Mouse (Mus musculus): ENCODE results near the gene Tsr1. TPM values are rescaled to one million over a fixed set of nuclear protein-coding genes. Genes with fewer than 3 reads are reported as not detected.

Tsr1 gene
- total RNA-seq, 1 experiment from 2014 or later: 38.4 TPM

DNA sequence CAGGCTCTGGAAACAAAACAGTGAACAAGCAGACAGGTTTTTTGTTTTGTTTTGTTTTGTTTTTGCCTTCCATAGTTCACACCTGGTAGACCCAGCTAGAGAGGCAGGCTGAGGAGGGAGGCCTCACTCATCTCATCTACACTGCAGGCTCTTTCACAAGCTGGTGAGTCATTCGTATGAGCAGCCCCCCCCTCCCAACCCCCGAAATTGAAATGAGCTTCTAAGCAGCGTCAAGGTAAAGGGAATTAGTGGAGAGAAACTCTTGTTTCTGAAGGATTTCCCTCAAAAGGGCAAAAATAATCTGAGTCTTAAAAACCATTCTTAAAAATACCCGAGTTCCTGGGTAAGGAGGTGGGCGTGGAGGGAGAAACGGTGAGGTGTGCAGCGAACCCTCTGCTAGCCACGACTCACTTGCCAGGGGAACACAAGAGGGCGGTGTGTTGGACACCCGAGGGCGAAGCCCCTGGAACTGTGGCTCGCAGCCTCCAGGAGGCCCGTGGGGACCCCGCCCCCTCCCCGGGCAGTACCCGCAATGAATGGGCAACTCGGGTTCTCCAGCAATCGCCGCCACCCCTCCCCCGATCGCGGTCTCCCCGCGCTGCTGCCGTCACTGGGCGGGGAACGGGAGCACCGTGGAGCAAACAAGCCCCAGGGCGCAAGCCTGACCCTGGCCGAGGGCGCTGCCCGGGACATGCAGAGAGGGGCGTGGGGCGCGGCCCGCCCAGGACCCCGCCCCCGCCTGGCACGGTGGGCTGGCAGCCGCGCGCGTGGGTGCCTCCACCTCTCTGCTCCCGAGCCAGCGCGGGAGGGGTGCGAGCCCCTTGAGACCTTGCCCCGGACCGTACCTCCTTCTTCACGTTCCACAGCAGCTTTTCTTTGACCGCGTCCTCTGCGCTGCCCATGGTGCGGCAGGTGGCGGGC, 1.6 kb upstream of the Tsr1 start:
- ATAC-seq (ENCODE audit: extremely low read depth, insufficient number of reproducible peaks, low FRiP score, poor library complexity, severe bottlenecking): no peak

DNA sequence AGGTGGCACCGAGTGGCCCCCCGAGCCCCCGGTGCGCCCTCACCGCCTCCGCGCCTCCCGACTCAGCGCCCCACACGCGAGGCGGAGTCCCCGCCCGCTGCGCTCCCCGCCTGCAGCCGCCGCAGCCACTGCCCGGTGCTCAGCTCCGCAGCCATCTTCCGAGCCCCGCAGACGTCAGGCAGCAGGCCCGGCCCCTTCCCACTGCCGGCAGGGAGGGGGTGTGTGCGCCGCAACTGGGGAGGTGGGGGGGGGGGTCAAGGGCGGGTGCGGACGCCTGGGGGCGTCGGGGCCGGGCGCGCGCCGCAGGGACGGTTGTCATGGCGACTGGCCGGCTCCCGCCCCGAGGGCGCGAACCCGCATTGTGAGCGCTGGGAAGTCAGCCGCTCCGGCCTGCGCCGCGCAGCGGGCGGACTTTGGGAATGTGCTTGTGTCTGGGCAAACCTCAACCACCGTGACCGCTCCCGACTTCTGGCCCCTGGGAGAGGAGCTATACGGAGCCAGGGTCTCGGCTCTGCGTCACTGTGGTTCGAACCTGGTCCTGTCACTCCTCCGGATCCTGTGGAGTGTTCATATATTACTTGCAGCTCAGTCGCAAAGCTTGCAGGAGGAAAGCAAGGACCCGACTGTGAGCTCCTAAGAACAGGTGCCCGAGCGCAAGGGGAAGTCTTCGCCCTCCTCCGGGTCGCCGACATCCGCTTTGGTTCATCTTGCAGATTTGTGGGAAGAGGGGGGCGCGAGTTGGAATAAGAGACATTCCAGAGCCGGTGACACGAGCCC, 782 bp upstream of the Tsr1 start, which contains the start of gene Sgsm2:
Gene Sgsm2, minus strand, starts transcription at position 160 of the 777 bp plus-strand sequence.
- ATAC-seq (ENCODE audit: extremely low read depth, insufficient number of reproducible peaks, low FRiP score, poor library complexity, severe bottlenecking): no peak

DNA sequence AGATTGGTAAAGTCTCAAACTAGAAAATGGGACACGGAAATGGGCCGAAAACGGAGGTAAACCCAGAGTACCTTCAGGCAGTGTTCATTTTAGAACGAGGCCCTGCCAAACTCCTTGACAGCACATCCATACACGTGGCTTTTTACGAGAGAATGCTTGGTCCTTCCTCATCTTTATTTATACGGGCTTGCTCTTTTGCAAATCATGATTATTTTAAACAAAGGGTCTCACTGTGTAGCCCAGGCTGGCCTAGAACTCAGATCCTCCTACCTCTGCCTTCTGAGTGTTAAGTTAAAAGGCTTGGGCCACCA, 601 bp downstream of the Tsr1 start:
- no peak for ATAC-seq (ENCODE audit: extremely low read depth, insufficient number of reproducible peaks, low FRiP score, poor library complexity, severe bottlenecking)

GRCm38 (mm10) chr11:74901555-74901954, 3.7 kb downstream of the Tsr1 start:
- no peak for ATAC-seq (ENCODE audit: extremely low read depth, insufficient number of reproducible peaks, low FRiP score, poor library complexity, severe bottlenecking)

DNA sequence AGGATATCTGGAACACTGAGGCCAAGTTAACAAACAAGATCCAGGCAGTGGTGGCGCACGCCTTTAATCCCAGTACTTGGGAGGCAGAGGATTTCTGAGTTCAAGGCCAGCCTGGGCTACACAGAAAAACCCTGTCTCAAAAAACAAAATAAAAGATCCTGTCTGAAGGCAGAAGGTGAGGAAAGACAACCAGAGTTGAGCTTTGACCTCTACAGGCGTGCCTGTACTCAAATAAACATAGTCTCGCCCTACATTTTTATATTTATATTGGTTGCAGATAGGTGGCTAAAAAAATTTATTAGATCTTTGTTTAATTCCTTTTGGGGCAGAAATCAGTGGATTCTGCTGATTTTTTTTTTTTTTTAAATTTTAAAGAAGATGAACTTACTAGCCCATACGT, 4.5 kb downstream of the Tsr1 start:
- no peak for ATAC-seq (ENCODE audit: extremely low read depth, insufficient number of reproducible peaks, low FRiP score, poor library complexity, severe bottlenecking)

GRCm38 (mm10) chr11:74907850-74908249, 10.0 kb downstream of the Tsr1 start:
- ATAC-seq (ENCODE audit: extremely low read depth, insufficient number of reproducible peaks, low FRiP score, poor library complexity, severe bottlenecking): no peak

DNA sequence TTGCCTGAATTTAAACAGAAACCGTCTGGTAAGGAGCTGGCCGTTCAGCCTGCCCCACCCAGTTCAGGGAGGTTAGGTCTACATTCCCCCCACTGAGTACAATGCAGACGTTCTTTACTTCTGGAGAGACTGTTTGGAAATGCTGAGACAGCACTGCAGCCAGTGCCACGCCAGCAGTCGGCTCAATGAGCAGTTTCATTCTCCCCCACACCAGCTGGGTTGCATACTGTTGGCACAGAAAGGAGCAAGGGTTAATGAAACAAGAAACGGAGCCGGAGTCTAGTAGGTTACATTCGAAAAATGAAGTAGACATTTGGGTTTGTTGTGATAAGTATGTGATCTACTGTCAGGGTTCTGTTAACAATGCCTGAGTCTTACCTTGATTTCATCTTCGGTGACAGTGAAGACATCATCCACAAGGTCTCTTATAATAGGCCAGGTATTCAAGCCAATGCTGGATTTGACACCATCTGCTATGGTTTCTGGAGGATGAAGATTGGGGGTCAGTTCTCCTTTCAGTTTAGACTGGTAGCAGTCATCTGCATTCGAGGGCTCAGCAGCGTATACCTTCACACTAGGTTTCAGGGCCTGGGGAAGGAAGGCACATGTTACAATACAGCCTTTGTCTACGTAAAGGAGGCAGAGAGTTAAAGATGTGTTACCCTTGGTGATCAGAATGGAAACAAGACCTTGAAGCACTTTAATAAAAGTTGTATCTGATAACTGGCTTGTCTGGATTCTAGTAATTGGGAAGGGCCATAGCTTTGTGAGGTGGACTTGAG, 10.9 kb downstream of the Tsr1 start:
- no peak for ATAC-seq (ENCODE audit: extremely low read depth, insufficient number of reproducible peaks, low FRiP score, poor library complexity, severe bottlenecking)

GRCm38 (mm10) chr11:74909978-74910377, 12.1 kb downstream of the Tsr1 start:
- no peak for ATAC-seq (ENCODE audit: extremely low read depth, insufficient number of reproducible peaks, low FRiP score, poor library complexity, severe bottlenecking)

DNA sequence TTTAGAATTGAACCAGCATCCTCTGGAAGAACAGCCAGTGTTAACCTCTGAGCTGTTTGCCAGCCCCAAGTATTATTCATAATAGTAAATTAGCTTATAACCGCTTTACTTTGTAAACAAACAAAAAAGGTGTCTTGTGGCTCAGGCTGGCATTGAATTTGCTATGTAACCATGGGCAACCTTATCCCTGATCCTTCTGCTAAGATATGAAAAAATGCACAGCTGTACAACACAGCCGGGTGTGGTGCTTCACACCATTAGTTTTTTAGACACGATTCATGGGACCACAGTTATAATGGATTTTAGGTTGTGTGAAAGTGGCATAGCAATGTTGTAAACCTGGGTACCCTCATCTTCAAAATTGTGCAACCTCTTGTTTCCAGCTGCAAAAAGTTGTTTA, 14.6 kb downstream of the Tsr1 start:
- ATAC-seq (ENCODE audit: extremely low read depth, insufficient number of reproducible peaks, low FRiP score, poor library complexity, severe bottlenecking): no peak

- no peak for ATAC-seq (ENCODE audit: extremely low read depth, insufficient number of reproducible peaks, low FRiP score, poor library complexity, severe bottlenecking)
Measured at GRCm38 (mm10) chr11:74919249-74919648, 21.4 kb downstream of the Tsr1 start.

- no peak for ATAC-seq (ENCODE audit: extremely low read depth, insufficient number of reproducible peaks, low FRiP score, poor library complexity, severe bottlenecking)
Measured at GRCm38 (mm10) chr11:74924149-74924548, 26.3 kb downstream of the Tsr1 start.

GRCm38 (mm10) chr11:74925577-74926387, 27.9 kb downstream of the Tsr1 start, which contains the start of the genes Smg6 and Srr:
Smg6 (plus strand) TSS chr11:74925823.
Srr (minus strand) TSS chr11:74925948.
- peak; percentile 94 for ATAC-seq (ENCODE audit: extremely low read depth, insufficient number of reproducible peaks, low FRiP score, poor library complexity, severe bottlenecking)

- no peak for ATAC-seq (ENCODE audit: extremely low read depth, insufficient number of reproducible peaks, low FRiP score, poor library complexity, severe bottlenecking)
Measured at GRCm38 (mm10) chr11:74926388-74927005, 28.6 kb downstream of the Tsr1 start.

DNA sequence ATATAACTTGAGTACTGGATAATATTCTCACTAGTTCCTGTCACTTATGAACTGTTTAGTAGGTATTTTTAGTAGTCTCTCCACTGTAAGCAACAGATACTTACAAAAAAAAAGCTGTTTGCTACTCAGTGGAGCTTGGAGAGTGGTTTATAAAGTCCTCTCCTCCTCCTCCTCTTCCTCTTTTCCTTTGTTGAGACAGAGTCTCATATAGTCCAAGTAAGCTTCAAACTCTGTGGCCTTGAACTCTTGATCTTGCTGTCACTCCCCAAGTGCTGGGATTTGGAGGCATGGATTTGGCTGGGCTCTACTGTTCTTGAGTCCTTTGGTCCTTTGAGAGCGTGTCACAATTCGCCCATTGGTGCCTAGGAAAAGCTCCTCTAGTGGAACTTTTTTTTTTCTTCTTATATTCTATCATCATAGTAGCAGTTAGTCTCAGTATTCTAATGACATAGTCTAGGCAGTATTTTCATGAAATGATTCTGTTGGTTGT, 29.4 kb downstream of the Tsr1 start:
- ATAC-seq (ENCODE audit: extremely low read depth, insufficient number of reproducible peaks, low FRiP score, poor library complexity, severe bottlenecking): no peak

- ATAC-seq (ENCODE audit: extremely low read depth, insufficient number of reproducible peaks, low FRiP score, poor library complexity, severe bottlenecking): no peak
Measured at GRCm38 (mm10) chr11:74929111-74929510, 31.2 kb downstream of the Tsr1 start.

DNA sequence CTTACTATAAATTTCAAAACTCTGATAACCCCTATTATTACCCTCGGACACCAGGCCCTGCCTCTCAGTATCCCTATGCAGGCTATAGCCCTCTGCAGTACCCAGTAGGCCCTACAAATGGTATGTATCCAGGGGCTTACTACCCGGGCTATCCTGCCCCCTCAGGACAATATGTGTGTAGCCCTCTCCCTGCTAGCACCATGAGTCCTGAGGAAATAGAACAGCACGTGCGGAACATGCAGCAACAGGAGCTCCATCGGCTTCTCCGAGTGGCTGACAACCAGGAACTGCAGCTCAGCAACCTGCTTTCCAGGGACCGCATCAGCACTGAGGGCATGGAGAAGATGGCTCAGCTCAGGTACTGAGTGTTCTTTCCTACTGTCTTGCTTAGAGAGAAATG, 32.5 kb downstream of the Tsr1 start:
- no peak for ATAC-seq (ENCODE audit: extremely low read depth, insufficient number of reproducible peaks, low FRiP score, poor library complexity, severe bottlenecking)

DNA sequence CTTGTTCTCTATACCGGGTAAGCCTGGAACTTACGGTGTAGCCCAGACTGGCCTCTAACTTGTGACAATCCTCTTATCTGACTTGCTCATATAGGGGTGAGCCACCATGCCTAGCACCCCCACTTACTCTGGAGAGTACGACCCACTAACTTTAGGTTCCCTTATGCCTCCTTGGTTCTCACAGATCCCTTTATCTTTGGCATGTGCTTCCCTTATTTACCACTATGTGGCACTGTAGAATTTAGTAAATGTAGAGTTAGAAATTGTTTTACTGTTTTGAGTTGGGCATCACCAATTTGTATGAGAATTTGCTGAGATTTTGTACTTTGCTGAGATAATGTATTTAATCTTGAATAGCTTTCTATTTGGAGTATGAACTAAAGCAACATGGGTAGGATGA, 48.5 kb downstream of the Tsr1 start:
- ATAC-seq (ENCODE audit: extremely low read depth, insufficient number of reproducible peaks, low FRiP score, poor library complexity, severe bottlenecking): no peak

GRCm38 (mm10) chr11:74954901-74955300, 57.0 kb downstream of the Tsr1 start:
- ATAC-seq (ENCODE audit: extremely low read depth, insufficient number of reproducible peaks, low FRiP score, poor library complexity, severe bottlenecking): no peak
